Mouse (Mus musculus): ENCODE measurements at regions not wholly inside any gene's neighbourhood (a gene's known extent, or its start where the extent isn't known, plus 50 kb on each side); places are given as distances from the start of the nearest gene placed in this dataset.
A peak's percentile ranks its signal among the peaks of the same experiment; 100 is the strongest.

- Histone ChIP-seq H3K36me3 (ENCODE audit: insufficient read depth, low read length) (no peaks in the 10 kb centered on the region), H3K9ac (ENCODE audit: low read depth, low read length) (no peak overlapping the region), H3K27ac (no peak overlapping the region), H3K9me3 (replicated peaks; ENCODE audit: low read length) (no peaks in the 10 kb centered on the region), H3K4me1 (replicated peaks; ENCODE audit: insufficient read depth, low read length) (no peaks in the 10 kb centered on the region), H3K4me2 (ENCODE audit: low read length) (no peak overlapping the region), H3K27me3 (ENCODE audit: insufficient read depth, low read length) (no peaks in the 10 kb centered on the region), H3K4me3 (replicated peaks; ENCODE audit: low read depth, low read length) (no peak overlapping the region)
- WGBS, result 95% methylated on average over 3 of the region's 3 CpGs
- DNase-seq (ENCODE audit: low spot score), result no peak
- no peak for TF ChIP-seq CTCF (IDR thresholded peaks at IDR 0.05; ENCODE audit: low read depth)
- no peak for ATAC-seq (replicated peaks; ENCODE audit: low FRiP score, low read depth)
Measured at GRCm38 (mm10) chr15:62064399-62064798, 1141.6 kb upstream of the A1bg start.

DNA sequence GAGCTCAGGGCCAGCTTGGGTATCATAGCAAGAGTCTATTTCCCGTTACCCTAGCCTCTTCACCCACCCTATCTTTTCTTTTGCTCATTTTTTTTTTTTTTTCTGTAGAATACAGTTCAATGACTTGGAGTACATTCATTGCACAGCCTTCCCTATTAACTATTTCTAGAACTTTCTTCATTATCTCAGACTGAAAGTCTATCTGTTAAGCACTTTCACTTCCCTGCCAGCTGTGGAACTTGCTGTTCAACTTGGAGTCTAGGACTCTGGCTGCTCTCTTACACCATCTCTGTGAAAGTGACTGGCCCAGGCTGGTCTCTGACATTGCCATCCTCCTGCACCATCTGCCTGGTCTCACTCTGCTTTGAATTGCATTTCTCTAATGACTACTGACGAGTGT is 1134.6 kb upstream of the A1bg start:
- H3K4me1 ChIP-seq (replicated peaks; ENCODE audit: insufficient read depth, low read length), result peaks cover 8% of the 10 kb centered on the region; the same call in 1 of the 2 replicates
- no peak overlapping the region for H3K4me3 ChIP-seq (replicated peaks; ENCODE audit: low read depth, low read length)
- ATAC-seq (replicated peaks; ENCODE audit: low FRiP score, low read depth) (no peak), DNase-seq (ENCODE audit: low spot score) (no peak)
- no peaks in the 10 kb centered on the region for H3K9me3 ChIP-seq (replicated peaks; ENCODE audit: low read length)
- H3K27ac ChIP-seq, result no peak overlapping the region
- TF ChIP-seq CTCF (IDR thresholded peaks at IDR 0.05; ENCODE audit: low read depth), result no peak
- H3K4me2 ChIP-seq (ENCODE audit: low read length), result no peak overlapping the region
- no peak overlapping the region for H3K9ac ChIP-seq (ENCODE audit: low read depth, low read length)
- no peaks in the 10 kb centered on the region for H3K36me3 ChIP-seq (ENCODE audit: insufficient read depth, low read length)
- H3K27me3 ChIP-seq (ENCODE audit: insufficient read depth, low read length), result no peaks in the 10 kb centered on the region
- WGBS, result 92% methylated on average over 2 of the region's 2 CpGs

DNA sequence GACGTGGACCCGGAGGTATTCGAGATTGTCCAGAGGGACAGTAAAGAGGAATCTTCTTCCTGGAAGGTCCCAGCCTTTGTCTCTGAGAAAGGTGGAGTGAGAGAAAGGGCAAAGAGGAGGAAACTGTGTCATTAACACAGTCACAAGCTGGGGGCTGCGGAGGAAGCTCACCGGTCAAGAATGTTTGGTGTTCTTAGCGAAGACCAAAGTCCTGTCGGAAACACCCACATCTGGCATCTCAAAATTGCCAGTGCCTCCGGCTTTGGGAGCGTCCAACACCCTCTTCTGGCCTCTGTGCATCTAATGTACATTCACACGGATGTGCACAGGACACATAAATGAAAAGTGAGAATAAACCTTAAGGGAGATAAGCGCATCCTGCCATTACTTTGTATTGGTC is 1134.1 kb upstream of the A1bg start:
- no peak overlapping the region for H3K4me3 ChIP-seq (replicated peaks; ENCODE audit: low read depth, low read length)
- no peak overlapping the region for H3K27ac ChIP-seq
- no peak for TF ChIP-seq CTCF (IDR thresholded peaks at IDR 0.05; ENCODE audit: low read depth)
- no peaks in the 10 kb centered on the region for H3K36me3 ChIP-seq (ENCODE audit: insufficient read depth, low read length)
- WGBS, result 72% methylated on average over 11 of the region's 11 CpGs
- H3K4me2 ChIP-seq (ENCODE audit: low read length), result no peak overlapping the region
- no peak for ATAC-seq (replicated peaks; ENCODE audit: low FRiP score, low read depth)
- H3K27me3 ChIP-seq (ENCODE audit: insufficient read depth, low read length), result no peaks in the 10 kb centered on the region
- DNase-seq (ENCODE audit: low spot score), result no peak
- H3K9ac ChIP-seq (ENCODE audit: low read depth, low read length), result no peak overlapping the region
- peaks cover 8% of the 10 kb centered on the region; the same call in 1 of the 2 replicates for H3K4me1 ChIP-seq (replicated peaks; ENCODE audit: insufficient read depth, low read length)
- H3K9me3 ChIP-seq (replicated peaks; ENCODE audit: low read length), result no peaks in the 10 kb centered on the region

GRCm38 (mm10) chr15:62056401-62056800 is 1133.6 kb upstream of the A1bg start:
- peak; percentile 24 for DNase-seq (ENCODE audit: low spot score)

DNA sequence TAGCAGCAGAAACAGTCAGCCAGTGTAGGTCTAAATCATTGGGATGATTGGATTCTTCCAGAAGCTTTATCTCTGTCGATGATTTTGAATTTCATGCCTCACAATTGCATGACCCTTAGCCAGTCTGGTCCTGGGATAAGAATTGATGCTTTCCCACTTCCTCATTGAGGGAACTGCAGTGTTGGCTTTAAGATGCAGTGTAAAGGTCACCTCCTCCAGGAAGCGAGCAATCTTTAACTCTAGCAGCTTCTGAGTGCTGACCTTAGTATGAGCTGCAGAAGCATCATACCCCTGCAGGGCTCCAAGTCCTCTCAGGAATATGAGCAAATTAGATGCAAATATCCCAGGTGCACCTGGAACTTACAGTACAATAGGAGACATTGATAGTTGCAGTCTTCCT is 1132.2 kb upstream of the A1bg start:
- TF ChIP-seq CTCF (IDR thresholded peaks at IDR 0.05; ENCODE audit: low read depth), result no peak
- H3K27ac ChIP-seq, result no peak overlapping the region
- no peak overlapping the region for H3K4me3 ChIP-seq (replicated peaks; ENCODE audit: low read depth, low read length)
- peaks cover 8% of the 10 kb centered on the region; the same call in 1 of the 2 replicates for H3K4me1 ChIP-seq (replicated peaks; ENCODE audit: insufficient read depth, low read length)
- no peaks in the 10 kb centered on the region for H3K27me3 ChIP-seq (ENCODE audit: insufficient read depth, low read length)
- DNase-seq (ENCODE audit: low spot score) (no peak), ATAC-seq (replicated peaks; ENCODE audit: low FRiP score, low read depth) (no peak)
- H3K4me2 ChIP-seq (ENCODE audit: low read length), result no peak overlapping the region
- 80% methylated on average over 2 of the region's 2 CpGs for WGBS
- H3K9ac ChIP-seq (ENCODE audit: low read depth, low read length), result no peak overlapping the region
- no peaks in the 10 kb centered on the region for H3K9me3 ChIP-seq (replicated peaks; ENCODE audit: low read length)
- H3K36me3 ChIP-seq (ENCODE audit: insufficient read depth, low read length), result no peaks in the 10 kb centered on the region

More at GRCm38 (mm10) chr15:62056401-62056800, 1133.6 kb upstream of the A1bg start:
- 80% methylated on average over 3 of the region's 3 CpGs for WGBS
- no peak overlapping the region for H3K9ac ChIP-seq (ENCODE audit: low read depth, low read length)
- TF ChIP-seq CTCF (IDR thresholded peaks at IDR 0.05; ENCODE audit: low read depth), result no peak
- no peaks in the 10 kb centered on the region for H3K36me3 ChIP-seq (ENCODE audit: insufficient read depth, low read length)
- H3K4me3 ChIP-seq (replicated peaks; ENCODE audit: low read depth, low read length), result no peak overlapping the region
- H3K27me3 ChIP-seq (ENCODE audit: insufficient read depth, low read length), result no peaks in the 10 kb centered on the region
- no peak for ATAC-seq (replicated peaks; ENCODE audit: low FRiP score, low read depth)
- H3K4me1 ChIP-seq (replicated peaks; ENCODE audit: insufficient read depth, low read length), result peaks cover 8% of the 10 kb centered on the region; the same call in 1 of the 2 replicates
- no peaks in the 10 kb centered on the region for H3K9me3 ChIP-seq (replicated peaks; ENCODE audit: low read length)
- no peak overlapping the region for H3K4me2 ChIP-seq (ENCODE audit: low read length)
- no peak overlapping the region for H3K27ac ChIP-seq

GRCm38 (mm10) chr15:62053420-62054239 is 1130.8 kb upstream of the A1bg start:
- Histone ChIP-seq H3K36me3 (ENCODE audit: insufficient read depth, low read length) (no peaks in the 10 kb centered on the region), H3K4me3 (replicated peaks; ENCODE audit: low read depth, low read length) (no peak overlapping the region), H3K27ac (no peak overlapping the region), H3K9me3 (replicated peaks; ENCODE audit: low read length) (no peaks in the 10 kb centered on the region), H3K27me3 (ENCODE audit: insufficient read depth, low read length) (no peaks in the 10 kb centered on the region), H3K4me2 (ENCODE audit: low read length) (no peak overlapping the region), H3K4me1 (replicated peaks; ENCODE audit: insufficient read depth, low read length) (peaks cover 8% of the 10 kb centered on the region; the same call in 1 of the 2 replicates), H3K9ac (ENCODE audit: low read depth, low read length) (no peak overlapping the region)
- DNase-seq (ENCODE audit: low spot score) (peak; percentile 41), ATAC-seq (replicated peaks; ENCODE audit: low FRiP score, low read depth) (0 out of 2 replicates have a peak, but pooled peaks have one; percentile 21)
- 53% methylated on average over 8 of the region's 8 CpGs for WGBS
- TF ChIP-seq CTCF (IDR thresholded peaks at IDR 0.05; ENCODE audit: low read depth), result no peak
